Mouse (Mus musculus) lung, adult 2 months (tissue): ENCODE data around the gene Arid5b.

Source experiments
- CTCF ChIP-seq: fragments of 200-500 bp; IDR thresholded peaks from 2 replicates; pipeline ENCODE4 v1.5.1; 2011; ENCODE audit warnings: mild to moderate bottlenecking, low read length, control low read depth; ENCODE audit not compliant: insufficient read depth
- POLR2A ChIP-seq: fragments of 200-500 bp; IDR thresholded peaks from 2 replicates; pipeline ENCODE4 v1.6.1; 2011; ENCODE audit warnings: low read depth, mild to moderate bottlenecking, control low read depth, low read length, borderline replicate concordance; ENCODE audit errors: extremely low read depth

GRCm38 (mm10) chr10:68091011-68091410, 187.5 kb downstream of the Arid5b start:
- TF ChIP-seq POLR2A (no peak), CTCF (no peak)
